Mouse (Mus musculus) thymus, adult 2 months (tissue): ENCODE measurements around the gene 2900026A02Rik.

ENCODE experiments used
- CTCF ChIP-seq: fragments of 200-500 bp; IDR thresholded peaks from 2 replicates; pipeline ENCODE4 v1.5.1; 2012; ENCODE audit warnings: mild to moderate bottlenecking, control low read depth, low read length, moderate library complexity, borderline replicate concordance; ENCODE audit not compliant: control insufficient read depth, poor library complexity, insufficient read depth; ENCODE audit errors: extremely low read depth
- POLR2A ChIP-seq: fragments of 200-500 bp; IDR thresholded peaks from 2 replicates; pipeline ENCODE4 v1.6.1; 2012; ENCODE audit warnings: mild to moderate bottlenecking, low read length, control low read depth, moderate library complexity; ENCODE audit not compliant: control insufficient read depth, poor library complexity, insufficient read depth; ENCODE audit errors: extremely low read depth

DNA sequence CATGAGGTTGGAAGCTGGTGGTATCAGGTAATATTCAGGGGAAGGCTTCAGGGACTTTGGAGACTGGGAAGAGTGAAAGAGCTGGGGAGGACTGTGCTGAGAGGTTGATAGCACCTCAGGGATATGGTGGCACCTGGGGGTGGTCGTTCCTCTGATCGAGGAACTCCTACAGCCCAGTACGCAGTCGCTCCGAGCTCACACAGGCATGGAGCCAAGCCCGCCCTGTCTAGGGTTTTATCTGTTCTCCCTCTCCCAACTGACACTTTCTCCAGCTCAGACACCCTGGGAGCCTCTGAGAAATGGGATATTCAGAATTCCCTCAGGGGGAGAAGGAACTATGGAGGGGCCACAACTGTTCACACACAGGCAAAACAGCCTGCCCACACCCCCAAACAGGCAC, 180.3 kb downstream of the 2900026A02Rik start:
- TF ChIP-seq CTCF (no peak), POLR2A (no peak)
